Mouse (Mus musculus): ENCODE data around the gene Notch2. TPM values are rescaled to one million over a fixed set of nuclear protein-coding genes. Genes with fewer than 3 reads are reported as not detected.

Notch2 gene
- polyA plus RNA-seq, 1 experiment from 2014 or later = 42.7 TPM

GRCm38 (mm10) chr3:98020431-98021229, 7.3 kb downstream of the Notch2 start:
- no peak overlapping the region for H3K4me3 ChIP-seq (ENCODE audit: low read length)
- no peak for ATAC-seq (ENCODE audit: low FRiP score, low TSS enrichment)
- H3K36me3 ChIP-seq (ENCODE audit: control insufficient read depth, insufficient read depth, low read length) = no peaks in the 10 kb centered on the region
- no peaks in the 10 kb centered on the region for H3K9me3 ChIP-seq (ENCODE audit: control insufficient read depth, low read length)
- no peaks in the 10 kb centered on the region for H3K27me3 ChIP-seq (ENCODE audit: control insufficient read depth, insufficient read depth, low read length)
- no peak overlapping the region for H3K27ac ChIP-seq (ENCODE audit: low read depth, low read length)
- 86% methylated on average over 9 of the region's 9 CpGs for WGBS
- H3K4me1 ChIP-seq (ENCODE audit: control insufficient read depth, insufficient read depth, low read length) = peaks cover 73% of the 10 kb centered on the region
- H3K4me2 ChIP-seq (replicated peaks; ENCODE audit: low read depth, low read length) = no peak overlapping the region
- no peak overlapping the region for H3K9ac ChIP-seq (ENCODE audit: low read depth, low read length)

- ATAC-seq (ENCODE audit: low FRiP score, low TSS enrichment) = peak; percentile 59
- Histone ChIP-seq H3K36me3 (ENCODE audit: control insufficient read depth, insufficient read depth, low read length) (no peaks in the 10 kb centered on the region), H3K9ac (ENCODE audit: low read depth, low read length) (peak overlapping the region; percentile 28; the same call in 1 of the 2 replicates), H3K4me3 (ENCODE audit: low read length) (no peak overlapping the region; the same call in 1 of the 2 replicates), H3K4me1 (ENCODE audit: control insufficient read depth, insufficient read depth, low read length) (peaks cover 68% of the 10 kb centered on the region), H3K27me3 (ENCODE audit: control insufficient read depth, insufficient read depth, low read length) (no peaks in the 10 kb centered on the region), H3K4me2 (replicated peaks; ENCODE audit: low read depth, low read length) (peak overlapping the region; percentile 38), H3K27ac (ENCODE audit: low read depth, low read length) (peak overlapping the region; percentile 85; the same call in 1 of the 2 replicates), H3K9me3 (ENCODE audit: control insufficient read depth, low read length) (no peaks in the 10 kb centered on the region)
- 6% methylated on average over 13 of the region's 13 CpGs for WGBS
Observed at GRCm38 (mm10) chr3:98024288-98024848, 11.0 kb downstream of the Notch2 start.

GRCm38 (mm10) chr3:98025521-98025920, 12.2 kb downstream of the Notch2 start:
- no peak overlapping the region for H3K4me2 ChIP-seq (replicated peaks; ENCODE audit: low read depth, low read length)
- no peak for ATAC-seq (ENCODE audit: low FRiP score, low TSS enrichment)
- H3K4me3 ChIP-seq (ENCODE audit: low read length) = no peak overlapping the region
- no peaks in the 10 kb centered on the region for H3K9me3 ChIP-seq (ENCODE audit: control insufficient read depth, low read length)
- WGBS = 41% methylated on average over 14 of the region's 14 CpGs
- no peak overlapping the region for H3K9ac ChIP-seq (ENCODE audit: low read depth, low read length)
- peaks cover 67% of the 10 kb centered on the region for H3K4me1 ChIP-seq (ENCODE audit: control insufficient read depth, insufficient read depth, low read length)
- peak overlapping the region; percentile 85; the same call in 1 of the 2 replicates for H3K27ac ChIP-seq (ENCODE audit: low read depth, low read length)
- H3K36me3 ChIP-seq (ENCODE audit: control insufficient read depth, insufficient read depth, low read length) = no peaks in the 10 kb centered on the region
- H3K27me3 ChIP-seq (ENCODE audit: control insufficient read depth, insufficient read depth, low read length) = no peaks in the 10 kb centered on the region

GRCm38 (mm10) chr3:98025921-98026880, 12.9 kb downstream of the Notch2 start:
- no peak for ATAC-seq (ENCODE audit: low FRiP score, low TSS enrichment)
- H3K4me3 ChIP-seq (ENCODE audit: low read length) = no peak overlapping the region
- H3K4me1 ChIP-seq (ENCODE audit: control insufficient read depth, insufficient read depth, low read length) = peaks cover 70% of the 10 kb centered on the region
- WGBS = 46% methylated on average over 10 of the region's 10 CpGs
- H3K4me2 ChIP-seq (replicated peaks; ENCODE audit: low read depth, low read length) = no peak overlapping the region
- H3K27me3 ChIP-seq (ENCODE audit: control insufficient read depth, insufficient read depth, low read length) = no peaks in the 10 kb centered on the region
- H3K27ac ChIP-seq (ENCODE audit: low read depth, low read length) = no peak overlapping the region
- H3K36me3 ChIP-seq (ENCODE audit: control insufficient read depth, insufficient read depth, low read length) = no peaks in the 10 kb centered on the region; the same call in 1 of the 2 replicates
- no peak overlapping the region for H3K9ac ChIP-seq (ENCODE audit: low read depth, low read length)
- H3K9me3 ChIP-seq (ENCODE audit: control insufficient read depth, low read length) = no peaks in the 10 kb centered on the region

- no peak overlapping the region for H3K4me3 ChIP-seq (ENCODE audit: low read length)
- no peaks in the 10 kb centered on the region; the same call in 1 of the 2 replicates for H3K36me3 ChIP-seq (ENCODE audit: control insufficient read depth, insufficient read depth, low read length)
- H3K27ac ChIP-seq (ENCODE audit: low read depth, low read length) = no peak overlapping the region
- H3K4me1 ChIP-seq (ENCODE audit: control insufficient read depth, insufficient read depth, low read length) = peaks cover 77% of the 10 kb centered on the region
- H3K4me2 ChIP-seq (replicated peaks; ENCODE audit: low read depth, low read length) = no peak overlapping the region
- WGBS = 22% methylated on average over 3 of the region's 3 CpGs
- ATAC-seq (ENCODE audit: low FRiP score, low TSS enrichment) = no peak
- no peak overlapping the region for H3K9ac ChIP-seq (ENCODE audit: low read depth, low read length)
- H3K9me3 ChIP-seq (ENCODE audit: control insufficient read depth, low read length) = no peaks in the 10 kb centered on the region
- no peaks in the 10 kb centered on the region for H3K27me3 ChIP-seq (ENCODE audit: control insufficient read depth, insufficient read depth, low read length)
Observed at GRCm38 (mm10) chr3:98027371-98027774, 14.0 kb downstream of the Notch2 start.

- Histone ChIP-seq H3K27ac (ENCODE audit: low read depth, low read length) (no peak overlapping the region), H3K9me3 (ENCODE audit: control insufficient read depth, low read length) (no peaks in the 10 kb centered on the region), H3K4me1 (ENCODE audit: control insufficient read depth, insufficient read depth, low read length) (peaks cover 82% of the 10 kb centered on the region), H3K27me3 (ENCODE audit: control insufficient read depth, insufficient read depth, low read length) (no peaks in the 10 kb centered on the region), H3K4me2 (replicated peaks; ENCODE audit: low read depth, low read length) (no peak overlapping the region), H3K36me3 (ENCODE audit: control insufficient read depth, insufficient read depth, low read length) (no peaks in the 10 kb centered on the region; the same call in 1 of the 2 replicates), H3K9ac (ENCODE audit: low read depth, low read length) (no peak overlapping the region), H3K4me3 (ENCODE audit: low read length) (no peak overlapping the region)
- 58% methylated on average over 4 of the region's 4 CpGs for WGBS
- ATAC-seq (ENCODE audit: low FRiP score, low TSS enrichment) = no peak
Observed at GRCm38 (mm10) chr3:98028072-98028471, 14.7 kb downstream of the Notch2 start.

GRCm38 (mm10) chr3:98028936-98029335, 15.6 kb downstream of the Notch2 start:
- no peak for ATAC-seq (ENCODE audit: low FRiP score, low TSS enrichment)
- Histone ChIP-seq H3K36me3 (ENCODE audit: control insufficient read depth, insufficient read depth, low read length) (no peaks in the 10 kb centered on the region; the same call in 1 of the 2 replicates), H3K4me2 (replicated peaks; ENCODE audit: low read depth, low read length) (no peak overlapping the region), H3K9me3 (ENCODE audit: control insufficient read depth, low read length) (no peaks in the 10 kb centered on the region), H3K27me3 (ENCODE audit: control insufficient read depth, insufficient read depth, low read length) (no peaks in the 10 kb centered on the region), H3K27ac (ENCODE audit: low read depth, low read length) (peak overlapping the region; percentile 67), H3K9ac (ENCODE audit: low read depth, low read length) (0 out of 2 replicates have a peak overlapping the region, but pooled peaks have one; percentile 12), H3K4me3 (ENCODE audit: low read length) (no peak overlapping the region), H3K4me1 (ENCODE audit: control insufficient read depth, insufficient read depth, low read length) (peaks cover 85% of the 10 kb centered on the region)
- WGBS = 70% methylated on average over 10 of the region's 10 CpGs

- Histone ChIP-seq H3K9ac (ENCODE audit: low read depth, low read length) (no peak overlapping the region), H3K27ac (ENCODE audit: low read depth, low read length) (no peak overlapping the region), H3K9me3 (ENCODE audit: control insufficient read depth, low read length) (no peaks in the 10 kb centered on the region), H3K4me2 (replicated peaks; ENCODE audit: low read depth, low read length) (no peak overlapping the region), H3K27me3 (ENCODE audit: control insufficient read depth, insufficient read depth, low read length) (no peaks in the 10 kb centered on the region), H3K4me1 (ENCODE audit: control insufficient read depth, insufficient read depth, low read length) (peaks cover 84% of the 10 kb centered on the region), H3K36me3 (ENCODE audit: control insufficient read depth, insufficient read depth, low read length) (no peaks in the 10 kb centered on the region; the same call in 1 of the 2 replicates), H3K4me3 (ENCODE audit: low read length) (no peak overlapping the region)
- ATAC-seq (ENCODE audit: low FRiP score, low TSS enrichment) = no peak
- WGBS = 72% methylated on average over 7 of the region's 7 CpGs
Observed at GRCm38 (mm10) chr3:98031104-98031503, 17.8 kb downstream of the Notch2 start.

Measured in kidney, embryonic 14.5 days (tissue).